Mouse (Mus musculus) left cerebral cortex, postnatal 10 days (tissue): ENCODE measurements around the gene Pgc. TPM values are rescaled to one million over a fixed set of nuclear protein-coding genes. Genes with fewer than 3 reads are reported as not detected.
A peak's percentile ranks its signal among the peaks of the same experiment; 100 is the strongest.

Experiments
- DNase-seq, 2 experiments: peaks; one replicate each; pipeline ENCODE4 v3.0.0; 2021 to 2022; ENCODE audit warnings: low spot score in 2 of 2, mixed read lengths in 1 of 2; ENCODE audit errors: extremely low spot score in 1 of 2
- intact Hi-C: fragments of 180-260 bp; cut with DNase I; formaldehyde crosslinking; loops from one replicate; pipeline ENCODE4 v1.15.1; 2025
- total RNA-seq, 2 experiments: library from RNA; stranded (reverse); gene quantifications; 2 replicates each; pipeline ENCODE4 v1.2.3; 2021

Gene Pgc
- total RNA-seq, 2 experiments from 2014 or later: not detected

- DNase-seq: no peak
- intact Hi-C loops: no loop called here
Measured at GRCm38 (mm10) chr17:47767456-47768141, 41.0 kb downstream of the Pgc start.

- peak in 1 of 2 experiments; percentile 63 for DNase-seq
- intact Hi-C loops: no loop called here
Measured at GRCm38 (mm10) chr17:47768707-47769276, 42.1 kb downstream of the Pgc start.

GRCm38 (mm10) chr17:47769389-47770299 is 43.0 kb downstream of the Pgc start:
- no peak for DNase-seq
- intact Hi-C loops: no loop called here

- intact Hi-C loops: no loop called here
- no peak for DNase-seq
Measured at GRCm38 (mm10) chr17:47773604-47774003, 47.0 kb downstream of the Pgc start.

GRCm38 (mm10) chr17:47777141-47777540 is 50.5 kb downstream of the Pgc start:
- intact Hi-C loops: no loop called here
- DNase-seq: no peak

GRCm38 (mm10) chr17:47780470-47780869 is 53.8 kb downstream of the Pgc start:
- DNase-seq: no peak
- intact Hi-C loops: no loop called here

GRCm38 (mm10) chr17:47782486-47782885 is 55.8 kb downstream of the Pgc start:
- DNase-seq: no peak

GRCm38 (mm10) chr17:47783445-47784223 is 57.0 kb downstream of the Pgc start:
- no peak for DNase-seq
- intact Hi-C loops: no loop called here

More at GRCm38 (mm10) chr17:47782486-47782885, 55.8 kb downstream of the Pgc start:
- intact Hi-C loops: no loop called here

Other genes starting within 250 kb of the Pgc start
- gene Taf8, start 224.6 kb upstream of the Pgc start, total RNA-seq: 10 to 100 TPM; 13.8 to 14.3 TPM
- gene Ccnd3, start 221.8 kb upstream of the Pgc start, total RNA-seq: 10 to 100 TPM; 24.5 to 26.7 TPM
- 10 to 100 TPM; 25.2 to 25.3 TPM for gene Bysl, start 115.3 kb upstream of the Pgc start, total RNA-seq
- 10 to 100 TPM; 21.4 to 23.5 TPM for gene Med20, start 115.3 kb upstream of the Pgc start, total RNA-seq
- 1 to 10 TPM; 6.2 to 6.4 TPM for gene Gm20517, start 115.3 kb upstream of the Pgc start, total RNA-seq
- gene Usp49, start 96.2 kb upstream of the Pgc start, total RNA-seq: 10 to 100 TPM; 14.8 to 15.1 TPM
- gene Tomm6, start 38.5 kb upstream of the Pgc start, total RNA-seq: 100 to 1,000 TPM; 209 to 222 TPM
- gene Frs3, start 37.8 kb upstream of the Pgc start, total RNA-seq: 10 to 100 TPM; 27.4 to 29.9 TPM
- 1 to 10 TPM; 5.7 to 6.4 TPM for gene Gm21981, start 32.4 kb upstream of the Pgc start, total RNA-seq
- gene Prickle4, start 32.1 kb upstream of the Pgc start, total RNA-seq: 1 to 10 TPM; 2.3 to 4.5 TPM
- 1 to 10 TPM; 6.1 to 6.2 TPM for gene Tfeb, start 10.2 kb downstream of the Pgc start, total RNA-seq
- gene Mdfi, start 107.8 kb downstream of the Pgc start, total RNA-seq: 1 to 10 TPM; 1.5 to 1.7 TPM
- gene Foxp4, start 197.8 kb downstream of the Pgc start, total RNA-seq: 10 to 100 TPM; 52.3 to 53.9 TPM